Mouse (Mus musculus) forebrain, embryonic 11.5 days (tissue): ENCODE data around the gene Fadd. TPM values are rescaled to one million over a fixed set of nuclear protein-coding genes. Genes with fewer than 3 reads are reported as not detected.
A peak's percentile ranks its signal among the peaks of the same experiment; 100 is the strongest.

Source experiments
- ATAC-seq: fragments of 200-750 bp; cut with Nextera tagmentation; replicated peaks from 2 replicates; pipeline ENCODE4 v1.8.0; 2017; ENCODE audit warnings: moderate TSS enrichment; ENCODE audit not compliant: low FRiP score
- DNase-seq: peaks from one replicate; pipeline ENCODE4 v3.0.0-alpha.2; 2017; ENCODE audit warnings: low spot score
- H3K27ac ChIP-seq: fragments of 300-500 bp; sonication (generic); 2 replicates; pipeline ENCODE4 v1.5.1; 2014; ENCODE audit warnings: low read depth, low read length
- H3K27me3 ChIP-seq: fragments of 300-500 bp; sonication (generic); 2 replicates; pipeline ENCODE4 v1.6.1; 2014; ENCODE audit warnings: mild to moderate bottlenecking, low read length, mixed read lengths; ENCODE audit not compliant: control insufficient read depth, insufficient read depth
- H3K36me3 ChIP-seq: fragments of 300-500 bp; sonication (generic); 2 replicates; pipeline ENCODE4 v1.6.1; 2014; ENCODE audit warnings: mild to moderate bottlenecking, low read length, moderate library complexity, mixed read lengths; ENCODE audit not compliant: control insufficient read depth, insufficient read depth
- H3K4me1 ChIP-seq: fragments of 300-500 bp; sonication (generic); replicated peaks from 2 replicates; pipeline ENCODE4 v1.6.1; 2014; ENCODE audit warnings: low read length, mixed read lengths; ENCODE audit not compliant: control insufficient read depth, insufficient read depth
- H3K4me2 ChIP-seq: fragments of 300-500 bp; sonication (generic); 2 replicates; pipeline ENCODE4 v1.6.1; 2014; ENCODE audit warnings: low read depth, mild to moderate bottlenecking, low read length, moderate library complexity, mixed read lengths; ENCODE audit not compliant: severe bottlenecking
- H3K4me3 ChIP-seq: fragments of 300-500 bp; sonication (generic); 2 replicates; pipeline ENCODE4 v1.5.1; 2014; ENCODE audit warnings: low read depth, low read length
- H3K9ac ChIP-seq: fragments of 300-500 bp; sonication (generic); 2 replicates; pipeline ENCODE4 v1.6.1; 2014; ENCODE audit warnings: low read length
- H3K9me3 ChIP-seq: fragments of 300-500 bp; sonication (generic); 2 replicates; pipeline ENCODE4 v1.6.1; 2016; ENCODE audit warnings: low read length, mixed read lengths; ENCODE audit not compliant: control insufficient read depth
- WGBS: fragments of 180-500 bp; shearing (Covaris S2); extraction: QIAGEN DNeasy Blood & Tissue Kit; methylation state at CpG from one replicate; pipeline ENCODE4 v1.1.7; 2014; 5-methylcytosine and 5-hydroxymethylcytosine counted together
- polyA plus RNA-seq: library from polyadenylated mRNA; unstranded; fragments of >200 nt; fragmentation: Nextera tagmentation; extraction: Ambion mirVana; gene quantifications from 2 replicates; pipeline ENCODE4 v1.2.1, GENCODE M21; 2014

Gene Fadd
- polyA plus RNA-seq, 1 experiment from 2014 or later = 10.3 TPM

DNA sequence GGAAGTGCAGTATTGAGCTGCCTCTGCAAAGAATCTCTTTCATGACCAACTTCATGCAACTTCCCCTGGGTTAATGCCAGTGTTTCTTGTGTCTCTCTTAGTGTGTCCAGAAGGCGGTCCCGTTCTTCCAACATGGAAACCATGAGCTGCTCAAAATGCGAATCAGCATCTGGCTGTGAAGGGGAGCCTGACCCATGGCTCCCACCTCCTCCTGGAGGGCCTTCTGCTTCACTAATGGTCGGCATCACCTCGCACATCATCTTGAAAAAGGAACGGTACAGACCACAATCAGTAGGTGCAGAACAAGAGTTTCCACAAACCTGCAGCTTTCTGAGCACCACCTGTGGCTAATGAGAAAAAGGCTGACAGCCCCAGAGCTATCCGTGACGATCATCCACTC is 30.0 kb downstream of the Fadd start:
- Histone ChIP-seq H3K9me3 (no peaks in the 10 kb centered on the region), H3K9ac (no peak overlapping the region; the same call in 1 of the 2 replicates), H3K27me3 (no peaks in the 10 kb centered on the region), H3K27ac (no peak overlapping the region), H3K4me1 (peaks cover 12% of the 10 kb centered on the region), H3K4me3 (peak overlapping the region; percentile 98; the same call in 1 of the 2 replicates), H3K4me2 (peak overlapping the region; percentile 66; the same call in 1 of the 2 replicates), H3K36me3 (no peaks in the 10 kb centered on the region)
- WGBS = 83% methylated on average over 8 of the region's 8 CpGs
- no peak for ATAC-seq
- DNase-seq = no peak

DNA sequence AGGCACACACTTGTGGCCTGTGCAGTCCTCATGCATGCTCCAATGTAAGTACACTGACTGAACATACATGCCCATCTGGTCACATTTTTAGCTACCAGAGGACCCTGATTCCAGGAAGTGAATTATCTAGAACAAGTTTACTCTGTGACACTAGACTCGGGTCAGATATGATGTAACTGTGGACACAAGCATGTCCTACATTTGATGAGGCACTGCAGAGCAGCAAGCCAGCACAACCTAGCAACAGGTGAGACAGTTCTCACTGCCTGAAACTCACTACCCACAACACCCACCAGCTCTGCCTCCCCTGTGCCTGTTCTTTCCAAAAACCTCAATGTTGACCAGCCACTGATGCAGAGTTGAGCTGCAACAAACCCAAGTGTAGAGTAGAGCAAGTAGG is 31.5 kb downstream of the Fadd start:
- no peak overlapping the region for H3K4me2 ChIP-seq
- no peak for DNase-seq
- ATAC-seq = no peak

DNA sequence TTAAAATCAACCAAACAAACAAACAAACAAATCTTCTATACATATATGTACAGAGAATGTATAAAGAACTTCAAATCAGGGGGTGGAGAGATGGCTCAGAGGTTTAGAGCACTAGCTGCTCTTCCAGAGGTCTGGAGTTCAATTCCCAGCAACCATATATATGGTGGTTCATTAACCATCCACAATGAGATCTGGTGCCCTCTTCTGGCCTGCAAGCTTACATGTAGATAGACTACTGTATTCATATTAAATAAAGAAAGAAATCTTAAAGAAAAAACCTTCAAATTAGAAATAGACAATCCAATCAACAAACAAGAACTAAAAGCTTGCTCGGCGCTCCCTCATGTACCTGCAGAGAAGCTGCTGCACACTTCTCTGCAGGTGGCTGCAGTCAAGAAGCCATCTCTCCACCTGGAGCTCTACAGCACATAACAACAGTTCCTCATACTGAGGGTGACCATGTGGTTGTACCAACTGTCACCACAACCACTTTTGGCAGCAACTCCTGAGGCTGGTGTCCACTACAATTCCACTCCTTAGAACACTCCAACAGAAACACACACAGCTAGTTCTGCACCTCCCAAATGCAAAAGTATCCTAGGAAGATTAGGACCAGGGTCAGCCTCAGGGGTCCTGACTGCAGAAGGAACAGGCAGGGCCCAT is 32.2 kb downstream of the Fadd start:
- no peak for ATAC-seq

More for the DNA sequence above, 31.5 kb downstream of the Fadd start:
- Histone ChIP-seq H3K9me3 (no peaks in the 10 kb centered on the region), H3K27ac (no peak overlapping the region), H3K4me3 (no peak overlapping the region), H3K27me3 (no peaks in the 10 kb centered on the region), H3K4me1 (peaks cover 12% of the 10 kb centered on the region), H3K36me3 (no peaks in the 10 kb centered on the region), H3K9ac (no peak overlapping the region)
- WGBS = 78% methylated on average over 1 of the region's 1 CpGs

DNA sequence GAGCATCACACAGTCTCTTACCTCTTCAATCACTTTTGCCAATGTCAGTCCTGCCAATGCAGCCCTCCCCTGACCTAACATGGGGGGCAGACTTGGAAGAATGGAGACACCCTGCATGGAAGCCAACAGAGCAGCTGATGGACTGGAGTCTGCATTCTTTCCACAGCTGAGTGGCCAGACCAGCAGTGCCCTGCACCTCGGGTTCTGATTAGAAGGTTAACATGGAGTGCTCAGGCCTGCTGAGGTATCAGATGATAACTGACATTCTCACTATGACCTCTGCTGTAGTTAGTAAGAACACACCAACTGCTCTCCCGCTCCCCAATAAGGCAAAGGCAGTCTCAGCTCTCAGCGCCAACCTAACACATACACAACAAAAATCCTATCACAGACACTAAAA is 37.0 kb downstream of the Fadd start:
- H3K4me2 ChIP-seq = no peak overlapping the region
- no peaks in the 10 kb centered on the region for H3K27me3 ChIP-seq
- DNase-seq (no peak), ATAC-seq (no peak)
- WGBS = 89% methylated on average over 3 of the region's 3 CpGs
- no peaks in the 10 kb centered on the region for H3K9me3 ChIP-seq
- H3K9ac ChIP-seq = no peak overlapping the region
- no peak overlapping the region for H3K27ac ChIP-seq
- no peak overlapping the region for H3K4me3 ChIP-seq
- no peaks in the 10 kb centered on the region for H3K4me1 ChIP-seq
- H3K36me3 ChIP-seq = no peaks in the 10 kb centered on the region

More for the DNA sequence above, 32.2 kb downstream of the Fadd start:
- Histone ChIP-seq H3K27ac (no peak overlapping the region), H3K4me2 (no peak overlapping the region), H3K36me3 (no peaks in the 10 kb centered on the region), H3K9me3 (no peaks in the 10 kb centered on the region), H3K4me1 (peaks cover 12% of the 10 kb centered on the region), H3K27me3 (no peaks in the 10 kb centered on the region), H3K4me3 (no peak overlapping the region), H3K9ac (no peak overlapping the region)
- 100% methylated on average over 2 of the region's 2 CpGs for WGBS
- DNase-seq = no peak

DNA sequence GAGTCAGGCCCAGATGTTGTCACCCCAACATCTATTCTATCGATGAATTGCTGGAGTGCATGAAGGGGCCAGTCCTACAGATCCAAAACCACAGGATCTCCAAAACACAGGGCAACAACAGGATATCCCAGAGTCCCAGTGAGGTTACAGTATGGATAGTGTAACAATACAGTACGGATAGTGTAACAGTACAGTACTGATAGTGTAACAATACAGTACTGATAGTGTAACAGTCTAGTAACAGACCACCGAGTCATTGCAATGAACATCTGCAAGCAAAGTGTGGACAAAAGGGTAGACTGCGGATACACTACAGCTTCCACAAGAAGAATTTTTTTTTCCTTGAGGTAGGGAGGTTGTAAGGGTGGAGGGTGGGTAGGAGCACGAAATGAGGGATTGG is 40.9 kb downstream of the Fadd start:
- H3K9ac ChIP-seq = no peak overlapping the region
- no peaks in the 10 kb centered on the region for H3K4me1 ChIP-seq
- H3K4me3 ChIP-seq = no peak overlapping the region
- DNase-seq (no peak), ATAC-seq (no peak)
- H3K9me3 ChIP-seq = no peaks in the 10 kb centered on the region
- 94% methylated on average over 5 of the region's 5 CpGs for WGBS
- no peak overlapping the region for H3K27ac ChIP-seq
- H3K36me3 ChIP-seq = no peaks in the 10 kb centered on the region
- no peaks in the 10 kb centered on the region for H3K27me3 ChIP-seq
- no peak overlapping the region for H3K4me2 ChIP-seq

DNA sequence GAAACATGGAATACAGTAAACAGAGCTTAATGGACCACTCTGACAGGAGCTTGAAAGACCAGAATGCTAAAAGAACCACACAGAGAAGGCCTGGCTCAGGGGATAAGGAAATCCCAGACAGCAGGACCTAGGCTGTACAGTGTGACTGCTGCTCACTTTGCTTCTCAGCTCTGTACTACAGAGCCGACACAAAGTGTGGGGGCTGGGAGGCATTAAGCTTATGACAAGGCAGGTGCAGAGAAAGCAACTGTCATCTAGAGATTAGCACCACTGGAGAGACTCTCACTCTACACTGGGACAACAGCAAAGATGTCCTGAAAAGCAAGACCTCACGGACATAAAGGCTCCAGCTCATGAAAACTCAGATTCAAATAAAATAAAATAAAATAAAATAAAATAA is 43.1 kb downstream of the Fadd start:
- Histone ChIP-seq H3K4me1 (no peaks in the 10 kb centered on the region), H3K9me3 (no peaks in the 10 kb centered on the region), H3K4me3 (no peak overlapping the region), H3K36me3 (no peaks in the 10 kb centered on the region), H3K9ac (no peak overlapping the region), H3K27ac (no peak overlapping the region), H3K4me2 (no peak overlapping the region), H3K27me3 (no peaks in the 10 kb centered on the region)
- WGBS = 73% methylated on average over 2 of the region's 2 CpGs
- DNase-seq = no peak
- ATAC-seq = no peak

DNA sequence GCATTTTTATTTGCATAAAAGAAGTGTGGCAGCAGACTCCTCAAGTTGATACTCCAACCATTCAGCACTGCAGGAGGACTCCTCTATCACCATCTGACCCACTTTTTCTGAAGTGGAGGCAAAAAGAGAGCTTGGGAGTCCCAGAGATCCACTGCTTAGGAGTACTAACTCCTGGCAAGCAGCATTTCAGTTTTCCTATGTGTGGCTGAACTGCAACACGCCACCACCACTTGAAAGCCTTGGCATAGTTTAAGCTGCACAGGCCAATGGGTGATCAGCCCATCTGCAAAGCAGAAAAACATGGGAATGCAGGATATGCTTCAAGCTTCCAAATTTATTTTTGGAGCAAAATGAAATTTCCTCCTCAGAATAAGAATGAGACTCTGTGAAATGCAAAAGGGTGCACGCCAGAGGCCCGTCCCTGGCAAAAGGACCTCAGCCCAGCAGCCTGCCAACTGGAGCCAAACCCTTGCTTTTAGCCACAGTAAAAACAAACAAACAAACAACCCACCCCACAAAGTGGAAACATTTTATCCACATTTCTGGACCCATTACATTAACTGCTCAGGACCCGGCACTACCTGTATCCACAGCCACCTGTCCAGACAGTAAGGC is 44.1 kb downstream of the Fadd start:
- Histone ChIP-seq H3K4me1 (no peaks in the 10 kb centered on the region), H3K27me3 (no peaks in the 10 kb centered on the region), H3K27ac (no peak overlapping the region), H3K9ac (no peak overlapping the region), H3K4me3 (no peak overlapping the region), H3K9me3 (no peaks in the 10 kb centered on the region), H3K36me3 (no peaks in the 10 kb centered on the region), H3K4me2 (no peak overlapping the region)
- DNase-seq = no peak
- WGBS = 96% methylated on average over 4 of the region's 4 CpGs
- ATAC-seq = no peak

DNA sequence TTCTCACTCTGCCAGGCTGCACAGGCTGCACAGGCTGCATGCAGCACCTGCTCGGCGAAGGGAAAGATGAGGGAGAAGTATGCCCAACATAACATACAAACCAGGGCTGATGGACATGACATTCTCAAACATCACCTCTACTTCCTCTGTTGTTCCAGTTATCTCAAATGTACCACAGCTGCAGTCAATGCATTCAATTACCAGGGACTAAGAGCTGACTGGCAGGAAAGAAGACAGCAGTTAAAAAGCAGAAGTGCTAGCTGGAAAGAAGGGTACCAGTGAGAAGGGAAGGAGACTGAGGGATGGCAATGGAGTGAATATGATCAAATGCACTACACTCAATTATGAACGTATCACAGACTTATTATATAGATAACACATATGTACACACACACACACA is 45.9 kb downstream of the Fadd start:
- no peak for DNase-seq
- H3K4me1 ChIP-seq = 0 out of 2 replicates have a peak, but pooled peaks cover 4% of the 10 kb centered on the region
- H3K9me3 ChIP-seq = no peaks in the 10 kb centered on the region
- H3K4me2 ChIP-seq = no peak overlapping the region
- no peak for ATAC-seq
- no peaks in the 10 kb centered on the region for H3K36me3 ChIP-seq
- H3K27me3 ChIP-seq = no peaks in the 10 kb centered on the region
- no peak overlapping the region for H3K9ac ChIP-seq
- 86% methylated on average over 3 of the region's 3 CpGs for WGBS
- H3K27ac ChIP-seq = no peak overlapping the region
- H3K4me3 ChIP-seq = no peak overlapping the region

DNA sequence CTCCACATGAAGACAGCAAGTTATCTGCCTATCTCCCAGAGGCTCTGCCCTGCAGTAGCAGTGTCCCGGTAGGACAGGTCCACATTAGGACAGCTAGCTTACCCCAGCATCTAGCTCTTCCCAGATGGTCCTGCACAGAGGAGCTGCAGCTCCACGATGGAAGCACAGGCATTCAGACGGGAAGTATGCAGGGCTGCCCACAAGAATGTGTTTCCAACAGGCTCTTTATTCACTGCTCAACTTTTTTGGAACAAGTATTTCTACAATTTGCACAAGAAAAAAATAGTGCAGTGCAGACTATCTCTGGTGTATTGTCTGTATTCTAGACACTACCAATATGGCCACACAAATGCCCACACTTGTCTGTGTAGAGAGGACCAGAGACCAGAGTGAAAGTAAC is 47.5 kb downstream of the Fadd start:
- Histone ChIP-seq H3K4me3 (no peak overlapping the region), H3K4me1 (0 out of 2 replicates have a peak, but pooled peaks cover 4% of the 10 kb centered on the region), H3K27ac (no peak overlapping the region), H3K9me3 (no peaks in the 10 kb centered on the region), H3K4me2 (no peak overlapping the region), H3K9ac (no peak overlapping the region), H3K36me3 (no peaks in the 10 kb centered on the region), H3K27me3 (no peaks in the 10 kb centered on the region)
- 81% methylated on average over 3 of the region's 3 CpGs for WGBS
- DNase-seq (no peak), ATAC-seq (no peak)
